Mouse (Mus musculus) gastrocnemius, adult 8-10 months (tissue): ENCODE results near the gene Daam1. TPM values are rescaled to one million over a fixed set of nuclear protein-coding genes. Genes with fewer than 3 reads are reported as not detected.
"Not testable (repeated sequence)": the region's sequence is repeated elsewhere in the genome, so short reads cannot be mapped to it uniquely, and the experiment has no call there.

Source experiments
- DNase-seq, 2 experiments: peaks; one replicate each; pipeline ENCODE4 v3.0.0; 2022; ENCODE audit warnings: low spot score in 2 of 2
- total RNA-seq, 4 experiments: library from RNA; stranded (reverse); gene quantifications; 2 replicates each; pipeline ENCODE4 v1.2.4; 2022

Daam1 gene
- total RNA-seq, 4 experiments from 2014 or later: 7.7 to 10.4 (median 8.8) TPM

DNA sequence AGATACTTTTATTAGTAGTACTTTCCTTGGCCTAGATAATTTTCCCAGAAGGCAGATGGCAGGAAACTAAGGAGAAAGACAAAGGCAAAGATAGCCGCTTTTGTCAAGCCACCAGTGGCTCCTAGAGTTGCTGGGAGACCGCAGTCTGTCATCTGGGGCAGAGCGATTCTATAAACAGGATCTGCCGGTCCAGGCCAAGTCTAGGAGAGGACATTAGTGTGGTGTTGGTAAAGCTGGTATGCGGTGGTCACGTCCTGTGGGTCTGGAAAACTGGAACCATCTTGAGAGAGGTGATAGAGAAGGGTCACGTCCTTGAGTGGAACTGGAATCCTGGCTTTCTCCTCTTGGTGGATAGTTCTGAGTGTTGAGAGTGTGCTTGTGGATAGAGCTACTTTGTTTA, 3.2 kb downstream of the Daam1 start:
- no peak for DNase-seq

DNA sequence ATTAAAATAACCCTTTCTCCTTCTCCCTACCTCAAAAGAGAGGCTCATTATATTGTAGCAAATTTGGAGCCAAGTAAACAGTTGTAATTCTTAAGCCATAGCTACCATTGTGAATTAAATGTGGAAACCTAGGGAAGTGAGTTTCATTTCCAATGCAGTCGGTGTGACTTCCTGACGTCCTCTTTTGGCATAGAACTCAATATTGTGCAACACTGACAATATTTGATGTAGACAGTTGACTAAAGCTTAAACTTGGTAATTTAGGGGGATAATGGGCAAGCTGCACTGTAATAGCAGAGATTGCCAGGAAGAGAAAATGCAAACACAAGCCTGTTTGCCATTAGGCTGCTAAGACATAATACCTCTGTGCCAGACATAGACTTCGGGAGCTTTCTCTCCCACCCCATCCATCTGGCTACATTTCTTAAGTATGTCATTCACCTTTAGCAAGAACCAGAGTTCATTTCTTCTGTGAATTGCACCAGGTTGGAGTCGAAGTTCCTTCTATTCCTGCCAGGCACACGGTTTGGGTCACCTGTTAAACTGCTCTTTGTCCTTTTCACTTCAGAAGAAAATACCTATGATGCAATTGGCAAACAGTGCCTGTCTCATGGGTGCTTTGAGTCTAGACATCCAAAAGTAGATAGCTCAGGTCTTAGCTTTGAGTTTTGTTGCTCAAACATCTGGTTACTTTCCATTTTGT, 5.2 kb downstream of the Daam1 start:
- no peak for DNase-seq

GRCm38 (mm10) chr12:71836776-71837175, 5.9 kb downstream of the Daam1 start:
- DNase-seq: no peak

DNA sequence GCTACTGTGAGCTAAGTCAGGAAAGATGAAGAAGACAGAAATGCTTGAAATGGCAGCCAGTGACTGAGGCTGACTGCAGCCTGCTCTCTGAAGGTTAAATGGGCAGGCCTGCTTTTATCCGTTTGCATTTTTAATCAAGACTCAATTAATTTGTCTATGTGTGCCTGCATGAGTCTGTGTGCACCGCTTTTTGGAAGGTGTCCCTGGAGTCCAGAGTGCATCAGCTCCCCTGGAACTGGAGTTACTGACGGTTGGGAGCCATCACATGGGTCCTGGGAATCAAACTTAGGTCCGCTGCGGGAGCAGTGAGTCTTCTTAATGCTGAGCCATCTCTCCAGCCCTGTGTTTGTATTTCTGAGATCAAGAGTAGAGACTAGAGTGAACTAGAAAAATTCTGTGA, 6.7 kb downstream of the Daam1 start:
- DNase-seq: no peak

- no peak for DNase-seq
These were observed 7.4 kb downstream of the Daam1 start for GRCm38 (mm10) chr12:71838230-71838629.

DNA sequence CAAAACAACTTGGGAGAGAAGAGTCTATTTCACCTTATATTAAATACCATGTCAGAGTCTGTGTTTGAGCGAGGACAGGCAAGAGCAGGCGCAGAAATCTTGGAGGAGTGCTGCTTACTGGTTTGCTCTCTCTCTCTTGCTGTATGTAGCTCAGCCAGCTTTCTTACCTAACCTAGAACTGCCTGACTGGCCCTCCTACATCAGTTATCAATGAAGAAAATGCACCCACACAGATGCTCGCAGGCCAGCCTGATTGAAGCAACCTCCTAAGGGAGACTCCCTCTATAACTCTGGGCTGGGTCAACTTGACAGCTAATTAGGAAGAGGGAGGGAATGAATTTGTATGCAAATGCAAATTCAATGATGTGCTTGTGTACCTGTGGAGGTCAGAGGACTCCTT, 8.8 kb downstream of the Daam1 start:
- no peak for DNase-seq

GRCm38 (mm10) chr12:71840430-71841186, 9.7 kb downstream of the Daam1 start:
- no peak for DNase-seq

GRCm38 (mm10) chr12:71842006-71842405, 11.1 kb downstream of the Daam1 start:
- no peak for DNase-seq

GRCm38 (mm10) chr12:71842588-71842987, 11.7 kb downstream of the Daam1 start:
- DNase-seq: no peak

GRCm38 (mm10) chr12:71845486-71845885, 14.6 kb downstream of the Daam1 start:
- DNase-seq: no peak

DNA sequence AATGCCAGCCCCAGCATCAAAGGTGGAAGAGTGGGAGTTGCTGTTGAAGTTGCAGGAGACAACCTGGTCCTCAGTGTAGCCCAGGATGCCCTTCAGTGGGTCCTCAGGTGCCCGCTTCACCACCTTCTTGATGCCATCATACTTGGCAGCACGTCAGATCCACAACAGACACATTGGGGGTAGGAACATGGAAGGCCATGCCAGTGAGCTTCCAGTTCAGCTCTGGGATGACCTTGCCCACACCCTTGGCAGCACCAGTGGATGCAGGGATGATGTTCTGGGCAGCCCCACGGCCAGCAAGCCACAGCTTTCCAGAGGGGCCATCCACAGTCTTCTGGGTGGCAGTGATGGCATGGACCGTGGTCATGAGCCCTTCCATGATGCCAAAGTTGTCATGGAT, 15.5 kb downstream of the Daam1 start:
- DNase-seq: not testable (repeated sequence)

DNA sequence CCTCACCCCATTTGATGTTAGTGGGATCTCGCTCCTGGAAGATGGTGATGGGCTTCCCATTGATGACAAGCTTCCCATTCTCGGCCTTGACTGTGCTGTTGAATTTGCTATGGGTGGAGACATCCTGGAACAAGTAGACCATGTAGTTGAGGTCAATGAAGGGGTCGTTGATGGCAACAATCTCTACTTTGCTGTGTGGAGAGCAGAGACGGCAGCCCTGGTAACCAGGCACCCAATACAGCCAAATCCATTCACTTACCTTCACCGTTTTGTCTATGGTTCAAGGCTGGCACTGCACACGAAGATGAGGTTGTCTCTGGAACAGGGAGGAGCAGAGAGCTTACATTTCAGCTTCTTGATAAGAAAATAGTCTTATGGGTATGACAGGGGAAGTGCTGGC, 16.1 kb downstream of the Daam1 start:
- not testable (repeated sequence) for DNase-seq

GRCm38 (mm10) chr12:71847617-71848016, 16.7 kb downstream of the Daam1 start:
- DNase-seq: no peak

DNA sequence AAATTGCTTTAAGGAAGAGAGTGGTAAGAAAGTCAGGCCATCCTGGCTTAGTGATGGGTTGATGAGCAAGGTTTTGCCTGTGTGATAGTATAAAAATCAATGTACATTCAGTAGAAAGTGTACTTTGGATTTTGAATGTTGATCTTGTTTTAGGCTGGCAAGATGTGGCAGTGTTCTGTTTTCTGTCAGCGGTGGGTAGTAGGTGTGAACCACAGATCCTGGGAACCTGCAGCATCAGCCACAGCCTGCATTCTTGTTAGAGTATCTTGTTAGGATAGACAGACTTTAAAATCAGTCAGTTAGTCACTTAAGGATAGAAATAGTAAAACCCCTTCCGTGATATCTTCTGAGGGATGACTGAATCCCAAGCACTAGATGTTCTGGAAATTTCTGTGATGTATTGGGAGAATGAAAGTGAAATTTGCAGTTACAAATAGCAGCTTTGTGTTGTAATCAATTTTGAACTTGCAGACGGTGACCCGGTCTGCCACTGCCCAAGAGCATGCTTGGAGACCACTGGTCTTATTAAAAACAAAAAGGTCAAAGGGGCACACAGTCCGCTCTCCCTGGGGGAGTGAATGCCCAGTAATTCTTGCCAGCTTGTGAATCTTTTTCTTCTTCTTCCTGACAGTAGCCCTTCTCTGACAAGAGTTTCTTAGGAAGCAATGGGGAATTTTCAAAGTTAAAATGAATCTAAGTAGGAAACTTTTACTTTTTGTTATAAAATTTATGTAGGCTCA, 17.3 kb downstream of the Daam1 start:
- DNase-seq: no peak

DNA sequence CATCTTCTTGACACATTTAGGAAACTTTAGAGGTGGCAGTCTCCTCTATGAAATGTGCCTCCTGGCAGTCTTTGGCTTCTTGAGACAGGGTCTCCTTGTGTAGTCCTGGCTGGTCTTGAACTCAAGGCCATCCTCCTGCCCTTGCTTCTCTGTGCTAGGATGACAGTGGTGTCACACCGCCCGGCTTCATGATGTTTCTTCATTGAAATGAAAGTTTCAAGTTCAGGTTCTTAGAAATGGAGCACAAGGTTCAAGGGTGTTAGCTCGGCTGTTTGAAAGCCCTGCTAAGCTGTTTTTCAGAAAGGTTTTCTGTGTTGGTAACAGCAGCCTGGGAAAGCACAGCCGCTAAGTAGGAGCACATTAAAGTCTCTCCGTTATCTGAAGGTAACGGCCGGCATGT, 18.2 kb downstream of the Daam1 start:
- no peak for DNase-seq

DNA sequence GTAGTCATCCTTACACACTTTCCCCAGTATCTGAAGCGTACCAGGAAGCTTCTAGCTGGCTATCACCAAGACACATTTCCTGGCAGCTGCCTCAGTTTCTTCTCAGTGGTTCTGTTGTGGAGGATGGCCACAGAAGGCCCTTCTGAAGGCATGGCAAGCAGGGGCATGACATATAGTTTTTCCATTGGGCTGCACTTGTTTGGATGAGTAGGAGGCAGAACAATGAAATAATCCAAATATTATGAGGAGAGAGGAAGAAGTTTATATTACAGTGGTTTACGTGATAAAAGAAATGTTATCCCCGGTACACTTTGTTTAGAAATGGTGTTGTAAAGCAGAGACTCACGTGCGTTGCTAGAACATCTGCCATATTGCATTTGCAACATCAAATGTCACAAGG, 19.3 kb downstream of the Daam1 start:
- no peak for DNase-seq

GRCm38 (mm10) chr12:71852678-71853077, 21.8 kb downstream of the Daam1 start:
- no peak for DNase-seq

DNA sequence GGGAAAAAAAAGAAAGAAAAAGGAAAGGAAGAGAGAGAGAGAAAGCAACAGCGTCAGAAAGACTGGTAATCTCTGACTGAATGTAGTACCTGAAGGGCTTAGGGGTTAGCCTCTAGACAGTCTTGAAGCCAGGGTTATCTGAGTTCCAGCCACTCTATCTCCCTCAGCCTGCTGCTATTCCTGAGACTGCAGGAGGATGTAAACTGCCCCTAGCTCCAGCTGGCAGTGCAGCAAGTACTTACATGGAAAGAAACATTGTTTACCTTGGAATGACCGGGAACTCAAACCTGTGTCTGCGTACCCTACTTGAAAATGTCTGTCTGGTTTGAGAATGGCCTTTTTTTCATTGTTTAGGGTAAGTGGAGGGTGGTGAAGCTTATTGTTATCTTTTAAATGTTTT, 22.8 kb downstream of the Daam1 start:
- no peak for DNase-seq

- no peak for DNase-seq
These were observed 23.3 kb downstream of the Daam1 start for GRCm38 (mm10) chr12:71854191-71854590.

DNA sequence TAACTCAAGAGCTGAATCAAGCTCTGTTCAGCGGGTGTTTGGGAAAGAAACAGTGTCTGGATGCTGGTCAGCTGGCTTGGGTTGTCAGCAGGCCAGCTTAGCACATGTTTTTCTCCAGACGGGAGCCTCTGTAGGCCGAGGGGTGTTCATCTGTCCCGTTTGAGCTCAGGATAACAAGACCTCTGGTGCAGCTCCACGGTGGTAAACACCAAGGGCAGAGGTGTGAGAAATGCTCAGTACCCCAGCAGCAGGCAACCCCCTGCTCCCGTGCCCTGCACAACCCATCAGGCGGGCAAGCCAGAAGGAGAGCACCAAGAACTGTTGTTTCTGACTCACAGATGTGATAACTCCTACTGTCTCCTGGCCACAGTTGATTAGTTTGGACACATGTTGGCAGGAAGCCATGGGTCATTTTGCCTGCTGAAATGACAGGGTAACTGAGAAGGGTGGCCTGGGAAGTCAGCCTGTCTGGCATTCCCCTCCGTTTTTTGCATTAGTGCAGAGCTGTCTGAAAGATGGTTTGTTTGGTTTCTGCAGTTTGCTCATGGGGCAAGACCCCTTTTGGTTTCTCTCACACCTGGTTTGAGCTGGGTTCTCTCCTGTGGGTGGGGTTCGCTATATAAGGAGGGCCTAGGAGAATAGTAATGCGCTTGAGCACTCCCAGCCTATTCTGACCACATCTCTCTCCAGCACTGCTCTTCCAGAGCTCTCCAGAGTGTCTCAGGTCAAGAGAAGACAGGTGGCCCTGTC, 25.0 kb downstream of the Daam1 start:
- peak; percentile 26 to 51 for DNase-seq

- no peak for DNase-seq
These were observed 25.5 kb downstream of the Daam1 start for GRCm38 (mm10) chr12:71856480-71856754.

GRCm38 (mm10) chr12:71859096-71859495, 28.2 kb downstream of the Daam1 start:
- DNase-seq: no peak
